Mouse (Mus musculus): ENCODE results near the gene Srrm3.

Gene Srrm3

GRCm38 (mm10) chr5:135903551-135904151 is 97.0 kb downstream of the Srrm3 start:
- DNase-seq (ENCODE audit: low spot score in 2 of 2), result peak; percentile 49 to 68

GRCm38 (mm10) chr5:135904259-135904658 is 97.6 kb downstream of the Srrm3 start:
- no peak for DNase-seq (ENCODE audit: low spot score in 2 of 2)

GRCm38 (mm10) chr5:135905320-135906225 is 98.9 kb downstream of the Srrm3 start:
- DNase-seq (ENCODE audit: low spot score in 2 of 2), result no peak

- DNase-seq (ENCODE audit: low spot score in 2 of 2), result no peak
Observed at GRCm38 (mm10) chr5:135906846-135907245, 100.2 kb downstream of the Srrm3 start.

- DNase-seq (ENCODE audit: low spot score in 2 of 2), result no peak
Observed at GRCm38 (mm10) chr5:135907256-135907655, 100.6 kb downstream of the Srrm3 start.

- DNase-seq (ENCODE audit: low spot score in 2 of 2), result no peak
Observed at GRCm38 (mm10) chr5:135908185-135908584, 101.5 kb downstream of the Srrm3 start.

- DNase-seq (ENCODE audit: low spot score in 2 of 2), result no peak
Observed at GRCm38 (mm10) chr5:135908989-135909388, 102.3 kb downstream of the Srrm3 start.

GRCm38 (mm10) chr5:135909646-135910045 is 103.0 kb downstream of the Srrm3 start:
- no peak for DNase-seq (ENCODE audit: low spot score in 2 of 2)

GRCm38 (mm10) chr5:135910813-135911212 is 104.1 kb downstream of the Srrm3 start:
- no peak for DNase-seq (ENCODE audit: low spot score in 2 of 2)

GRCm38 (mm10) chr5:135911633-135912220 is 105.0 kb downstream of the Srrm3 start:
- no peak for DNase-seq (ENCODE audit: low spot score in 2 of 2)

- DNase-seq (ENCODE audit: low spot score in 2 of 2), result no peak
Observed at GRCm38 (mm10) chr5:135913201-135913600, 106.5 kb downstream of the Srrm3 start.

GRCm38 (mm10) chr5:135914156-135914555 is 107.5 kb downstream of the Srrm3 start:
- no peak for DNase-seq (ENCODE audit: low spot score in 2 of 2)

GRCm38 (mm10) chr5:135916051-135916565 is 109.4 kb downstream of the Srrm3 start:
- DNase-seq (ENCODE audit: low spot score in 2 of 2), result no peak

- no peak for DNase-seq (ENCODE audit: low spot score in 2 of 2)
Observed at GRCm38 (mm10) chr5:135916601-135917000, 109.9 kb downstream of the Srrm3 start.

GRCm38 (mm10) chr5:135917327-135918058 is 110.8 kb downstream of the Srrm3 start:
- no peak for DNase-seq (ENCODE audit: low spot score in 2 of 2)

- DNase-seq (ENCODE audit: low spot score in 2 of 2), result no peak
Observed at GRCm38 (mm10) chr5:135918059-135918437, 111.4 kb downstream of the Srrm3 start.

- no peak for DNase-seq (ENCODE audit: low spot score in 2 of 2)
Observed at GRCm38 (mm10) chr5:135918593-135918992, 111.9 kb downstream of the Srrm3 start.

- DNase-seq (ENCODE audit: low spot score in 2 of 2), result no peak
Observed at GRCm38 (mm10) chr5:135919902-135920301, 113.2 kb downstream of the Srrm3 start.

- DNase-seq (ENCODE audit: low spot score in 2 of 2), result no peak
Observed at GRCm38 (mm10) chr5:135923901-135924300, 117.2 kb downstream of the Srrm3 start.

Measured in spleen, postnatal 14 days (tissue).